Mouse (Mus musculus) forebrain, embryonic 14.5 days (tissue): ENCODE results near the gene Fignl1. TPM values are rescaled to one million over a fixed set of nuclear protein-coding genes. Genes with fewer than 3 reads are reported as not detected.

Experiments
- ATAC-seq: fragments of 200-750 bp; cut with Nextera tagmentation; 2 replicates; pipeline ENCODE4 v1.8.0; 2017; ENCODE audit warnings: mild to moderate bottlenecking, moderate library complexity
- DNase-seq: peaks from one replicate; pipeline ENCODE4 v3.0.0-alpha.2; 2015; ENCODE audit warnings: low spot score
- H3K27ac ChIP-seq: fragments of 300-500 bp; sonication (generic); 2 replicates; pipeline ENCODE4 v1.5.1; 2014; ENCODE audit warnings: low read depth, mild to moderate bottlenecking, control low read depth, low read length, moderate library complexity
- H3K27me3 ChIP-seq: fragments of 300-500 bp; sonication (generic); replicated peaks from 2 replicates; pipeline ENCODE4 v1.6.1; 2014; ENCODE audit warnings: low read length, control low read depth, mixed read lengths; ENCODE audit not compliant: control insufficient read depth, insufficient read depth
- H3K36me3 ChIP-seq: fragments of 300-500 bp; sonication (generic); 2 replicates; pipeline ENCODE4 v1.6.1; 2014; ENCODE audit warnings: low read length, control low read depth; ENCODE audit not compliant: control insufficient read depth, insufficient read depth
- H3K4me1 ChIP-seq: fragments of 300-500 bp; sonication (generic); 2 replicates; pipeline ENCODE4 v1.6.1; 2014; ENCODE audit warnings: antibody characterized with exemption, low read length, control low read depth; ENCODE audit not compliant: control insufficient read depth, insufficient read depth
- H3K4me2 ChIP-seq: fragments of 300-500 bp; sonication (generic); 2 replicates; pipeline ENCODE4 v1.6.1; 2014; ENCODE audit warnings: mild to moderate bottlenecking, control low read depth, low read length
- H3K4me3 ChIP-seq: fragments of 300-500 bp; sonication (generic); 2 replicates; pipeline ENCODE4 v1.5.1; 2014; ENCODE audit warnings: low read depth, low read length, control low read depth
- H3K9ac ChIP-seq: fragments of 300-500 bp; sonication (generic); 2 replicates; pipeline ENCODE4 v1.6.1; 2014; ENCODE audit warnings: mild to moderate bottlenecking, low read length, control low read depth, moderate library complexity
- H3K9me3 ChIP-seq: fragments of 300-500 bp; sonication (generic); replicated peaks from 2 replicates; pipeline ENCODE4 v1.6.1; 2016; ENCODE audit warnings: low read length, control low read depth, mixed read lengths; ENCODE audit not compliant: control insufficient read depth
- WGBS: fragments of 180-500 bp; shearing (Covaris S2); extraction: QIAGEN DNeasy Blood & Tissue Kit; methylation state at CpG from one replicate; pipeline ENCODE4 v1.1.7; 2014; 5-methylcytosine and 5-hydroxymethylcytosine counted together
- polyA plus RNA-seq: library from polyadenylated mRNA; unstranded; fragments of >200 nt; fragmentation: Nextera tagmentation; extraction: Ambion mirVana; gene quantifications from 2 replicates; pipeline ENCODE4 v1.2.1, GENCODE M21; 2014

Gene Fignl1
- polyA plus RNA-seq, 1 experiment from 2014 or later: 40.2 TPM

GRCm38 (mm10) chr11:11778345-11778744 is 30.4 kb downstream of the Fignl1 start:
- Histone ChIP-seq H3K4me2 (no peak overlapping the region), H3K36me3 (no peaks in the 10 kb centered on the region), H3K27me3 (no peaks in the 10 kb centered on the region), H3K9me3 (no peaks in the 10 kb centered on the region), H3K27ac (no peak overlapping the region), H3K4me1 (no peaks in the 10 kb centered on the region), H3K4me3 (no peak overlapping the region), H3K9ac (no peak overlapping the region)
- no peak for ATAC-seq
- WGBS: 92% methylated on average over 6 of the region's 6 CpGs
- DNase-seq: no peak

DNA sequence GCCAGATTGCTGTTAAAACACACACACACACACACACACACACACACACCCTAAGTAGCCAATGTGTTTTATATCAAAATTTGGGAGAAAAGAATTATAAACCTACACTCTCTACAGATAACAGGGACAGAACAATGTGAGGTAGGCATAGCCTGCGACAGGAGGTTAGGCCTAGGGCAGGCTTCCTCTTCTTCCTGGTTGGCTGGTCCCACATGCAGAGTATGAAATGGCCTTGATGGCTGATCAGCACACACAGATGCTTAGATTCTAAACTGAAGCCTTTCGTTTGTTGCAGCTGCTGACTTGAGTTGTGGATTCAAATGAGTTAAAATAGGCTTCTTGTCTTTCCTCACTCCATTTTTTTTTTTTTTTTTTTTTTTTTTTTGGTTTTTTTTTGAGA is 31.0 kb downstream of the Fignl1 start:
- DNase-seq: no peak
- no peak overlapping the region for H3K4me2 ChIP-seq
- H3K9ac ChIP-seq: no peak overlapping the region
- ATAC-seq: no peak
- H3K4me1 ChIP-seq: no peaks in the 10 kb centered on the region
- no peak overlapping the region for H3K27ac ChIP-seq
- no peak overlapping the region for H3K4me3 ChIP-seq
- 89% methylated on average over 2 of the region's 2 CpGs for WGBS
- H3K27me3 ChIP-seq: no peaks in the 10 kb centered on the region
- H3K9me3 ChIP-seq: no peaks in the 10 kb centered on the region
- H3K36me3 ChIP-seq: no peaks in the 10 kb centered on the region

GRCm38 (mm10) chr11:11777246-11777645 is 31.5 kb downstream of the Fignl1 start:
- Histone ChIP-seq H3K4me2 (no peak overlapping the region), H3K27me3 (no peaks in the 10 kb centered on the region), H3K36me3 (no peaks in the 10 kb centered on the region), H3K9me3 (no peaks in the 10 kb centered on the region), H3K9ac (no peak overlapping the region), H3K27ac (no peak overlapping the region), H3K4me1 (no peaks in the 10 kb centered on the region), H3K4me3 (no peak overlapping the region)
- no peak for DNase-seq
- ATAC-seq: no peak
- WGBS: 76% methylated on average over 3 of the region's 3 CpGs

GRCm38 (mm10) chr11:11776822-11777174 is 32.0 kb downstream of the Fignl1 start:
- H3K4me1 ChIP-seq: no peaks in the 10 kb centered on the region
- 85% methylated on average over 7 of the region's 7 CpGs for WGBS
- H3K4me2 ChIP-seq: no peak overlapping the region
- no peak overlapping the region for H3K9ac ChIP-seq
- H3K27me3 ChIP-seq: no peaks in the 10 kb centered on the region
- H3K9me3 ChIP-seq: no peaks in the 10 kb centered on the region
- H3K4me3 ChIP-seq: no peak overlapping the region
- ATAC-seq: no peak
- no peaks in the 10 kb centered on the region for H3K36me3 ChIP-seq
- no peak for DNase-seq
- H3K27ac ChIP-seq: no peak overlapping the region

DNA sequence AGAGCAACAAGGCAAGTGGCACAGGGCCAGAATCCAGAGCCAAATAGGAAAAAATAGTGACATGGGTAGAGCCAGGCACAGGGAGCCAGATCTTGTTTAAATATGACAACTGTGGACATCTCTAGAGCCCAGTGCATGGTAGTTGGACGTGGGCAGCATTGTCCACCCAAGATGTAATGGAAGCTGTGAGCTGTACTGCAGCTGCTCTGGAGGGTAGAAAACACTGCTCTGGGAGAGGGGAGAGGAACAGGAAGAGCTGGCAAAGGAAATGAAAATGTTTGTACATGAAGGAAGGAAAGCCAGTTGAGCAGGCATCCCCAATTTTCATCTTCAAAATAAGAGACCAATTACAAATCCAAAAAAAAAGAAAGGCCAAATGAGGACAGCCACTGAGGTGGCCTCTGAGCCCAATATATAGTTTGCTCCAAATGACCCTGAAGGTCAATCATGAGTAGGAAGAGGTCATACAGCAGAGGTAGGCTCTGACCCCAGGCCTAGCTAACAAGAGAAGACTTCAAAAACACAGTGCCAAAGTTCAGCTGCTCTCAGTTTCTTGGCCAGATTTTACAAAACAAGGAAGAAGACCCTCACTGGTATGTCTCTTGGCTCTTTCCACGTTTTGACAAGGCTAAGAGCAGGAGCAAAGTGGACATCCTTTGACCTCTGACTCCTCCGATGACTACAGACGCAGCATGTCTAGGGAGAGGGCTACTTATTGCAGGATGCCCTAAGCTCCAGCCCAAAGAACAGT is 32.5 kb downstream of the Fignl1 start:
- no peak for ATAC-seq
- Histone ChIP-seq H3K27ac (no peak overlapping the region), H3K4me3 (no peak overlapping the region), H3K36me3 (no peaks in the 10 kb centered on the region), H3K4me2 (no peak overlapping the region), H3K4me1 (no peaks in the 10 kb centered on the region), H3K9ac (no peak overlapping the region), H3K27me3 (no peaks in the 10 kb centered on the region), H3K9me3 (no peaks in the 10 kb centered on the region)
- no peak for DNase-seq
- whole genome bisulfite sequencing: 73% methylated on average over 4 of the region's 4 CpGs

DNA sequence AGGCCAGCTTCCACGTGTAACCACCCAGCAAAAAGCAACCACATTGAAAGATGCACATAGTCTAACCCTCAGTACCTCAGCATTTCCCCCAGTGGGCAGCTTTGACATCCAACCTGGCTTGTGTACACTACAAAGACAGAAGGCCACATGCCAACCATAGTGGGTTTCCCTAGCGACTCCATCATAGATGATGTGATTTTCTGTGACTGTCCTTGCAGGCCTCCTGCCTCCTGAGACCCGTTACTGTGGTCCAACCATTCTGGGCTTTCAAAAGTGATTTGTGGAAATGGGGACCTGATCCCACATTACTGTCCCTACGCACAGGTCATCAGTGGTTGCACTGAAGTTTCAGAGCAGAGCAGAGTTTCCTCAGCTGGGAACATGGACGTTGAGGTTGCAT is 33.9 kb downstream of the Fignl1 start:
- no peak overlapping the region for H3K4me3 ChIP-seq
- H3K27ac ChIP-seq: no peak overlapping the region
- no peak for ATAC-seq
- no peaks in the 10 kb centered on the region for H3K4me1 ChIP-seq
- no peaks in the 10 kb centered on the region for H3K36me3 ChIP-seq
- no peak overlapping the region for H3K4me2 ChIP-seq
- H3K9me3 ChIP-seq: no peaks in the 10 kb centered on the region
- H3K27me3 ChIP-seq: no peaks in the 10 kb centered on the region
- DNase-seq: no peak
- WGBS: 86% methylated on average over 5 of the region's 5 CpGs
- H3K9ac ChIP-seq: no peak overlapping the region

GRCm38 (mm10) chr11:11774384-11774783 is 34.4 kb downstream of the Fignl1 start:
- no peaks in the 10 kb centered on the region for H3K27me3 ChIP-seq
- DNase-seq: no peak
- no peaks in the 10 kb centered on the region for H3K36me3 ChIP-seq
- no peaks in the 10 kb centered on the region for H3K9me3 ChIP-seq
- H3K4me1 ChIP-seq: no peaks in the 10 kb centered on the region
- no peak for ATAC-seq
- H3K4me2 ChIP-seq: no peak overlapping the region
- H3K27ac ChIP-seq: no peak overlapping the region
- H3K9ac ChIP-seq: no peak overlapping the region
- no peak overlapping the region for H3K4me3 ChIP-seq
- WGBS: 93% methylated on average over 4 of the region's 4 CpGs

GRCm38 (mm10) chr11:11772196-11772595 is 36.6 kb downstream of the Fignl1 start:
- Histone ChIP-seq H3K4me1 (no peaks in the 10 kb centered on the region), H3K9ac (no peak overlapping the region), H3K4me2 (no peak overlapping the region), H3K36me3 (no peaks in the 10 kb centered on the region), H3K27me3 (no peaks in the 10 kb centered on the region), H3K4me3 (no peak overlapping the region), H3K9me3 (no peaks in the 10 kb centered on the region), H3K27ac (no peak overlapping the region)
- DNase-seq (no peak), ATAC-seq (no peak)
- WGBS: 98% methylated on average over 4 of the region's 4 CpGs

DNA sequence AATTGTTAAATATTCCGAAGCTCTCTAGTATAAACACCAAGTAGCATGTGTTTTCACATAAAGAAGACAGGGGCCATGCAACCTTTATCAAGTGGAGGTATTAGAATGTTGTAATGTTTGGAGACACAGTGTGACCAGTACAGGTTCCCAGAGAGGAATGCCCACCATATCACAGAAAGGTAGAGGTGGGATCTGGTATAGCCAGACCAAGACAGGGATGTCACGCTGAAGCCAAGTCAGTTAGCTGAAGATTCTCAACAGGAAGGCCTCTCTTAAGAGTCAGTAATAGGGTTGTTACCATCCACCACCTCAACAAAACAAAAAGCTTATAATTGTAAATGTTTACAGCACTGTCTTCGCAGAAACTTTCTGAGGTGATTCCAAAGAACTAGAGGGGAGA is 38.1 kb downstream of the Fignl1 start:
- DNase-seq: no peak
- WGBS: 91% methylated on average over 3 of the region's 3 CpGs
- no peak overlapping the region for H3K9ac ChIP-seq

More for the DNA sequence above, 38.1 kb downstream of the Fignl1 start:
- Histone ChIP-seq H3K4me1 (no peaks in the 10 kb centered on the region), H3K4me2 (no peak overlapping the region), H3K27ac (no peak overlapping the region), H3K27me3 (no peaks in the 10 kb centered on the region), H3K36me3 (no peaks in the 10 kb centered on the region), H3K4me3 (no peak overlapping the region), H3K9me3 (no peaks in the 10 kb centered on the region)
- no peak for ATAC-seq
